In genomic region chr4:149307596-149308490, GRCm38 (mm10) we compare ENCODE assay signal across 8 mouse cellular contexts. TPM values are rescaled to one million over a fixed set of nuclear protein-coding genes. Genes with fewer than 3 reads are reported as not detected.
DNase-seq lines count a peak whose midpoint lies in the region; ATAC-seq and TF ChIP-seq lines count a peak whose summit lies in the region.

Kif1b (minus strand) TSS chr4:149307693.

- H3K9me3 ChIP-seq in G1E (replicated peaks), result no peaks in the 10 kb centered on the region
- no peaks in the 10 kb centered on the region for H3K9me3 ChIP-seq in forebrain, postnatal 0 days (ENCODE audit: low read length)
- no peaks in the 10 kb centered on the region for H3K9me3 ChIP-seq in lung, embryonic 15.5 days

- peak within 1 kb of the TSS; percentile 97 for H3K9ac ChIP-seq in forebrain, postnatal 0 days
- H3K9ac ChIP-seq in lung, embryonic 15.5 days, result peak within 1 kb of the TSS; percentile 88

- H3K27ac ChIP-seq in forebrain, postnatal 0 days (ENCODE audit: low read depth, low read length), result peak within 1 kb of the TSS; percentile 98
- H3K27ac ChIP-seq in lung, embryonic 15.5 days, result peak within 1 kb of the TSS; percentile 94

- peak within 1 kb of the TSS; percentile 54 for H3K4me2 ChIP-seq in forebrain, postnatal 0 days (ENCODE audit: low read depth)
- H3K4me2 ChIP-seq in lung, embryonic 15.5 days, result peak within 1 kb of the TSS; percentile 90

- H3K4me3 ChIP-seq in G1E (ENCODE audit: low read depth, low read length), result peak within 1 kb of the TSS; percentile 85
- H3K4me3 ChIP-seq in forebrain, postnatal 0 days (ENCODE audit: low read depth, low read length), result peak within 1 kb of the TSS; percentile 100
- peak within 1 kb of the TSS; percentile 92 for H3K4me3 ChIP-seq in lung, embryonic 15.5 days

- no peaks in the 10 kb centered on the region for H3K36me3 ChIP-seq in G1E (replicated peaks)
- H3K36me3 ChIP-seq in forebrain, postnatal 0 days (ENCODE audit: insufficient read depth), result no peaks in the 10 kb centered on the region
- no peaks in the 10 kb centered on the region for H3K36me3 ChIP-seq in lung, embryonic 15.5 days

- 3% methylated on average over 79 of the region's 79 CpGs for WGBS in forebrain, postnatal 0 days
- under 1% methylated on average over 79 of the region's 79 CpGs for WGBS in lung, embryonic 15.5 days

- DNase-seq in G1E (ENCODE audit: low spot score), result peak; percentile 97
- DNase-seq in cerebellum, adult 18-20 months, result peak; percentile 97 to 100
- peak; percentile 100 for DNase-seq in forebrain, postnatal 0 days
- DNase-seq in heart, postnatal 4 days, result peak; percentile 100
- peak; percentile 96 to 100 for DNase-seq in layer of hippocampus, adult 8-10 months (ENCODE audit: low spot score in 2 of 2)
- DNase-seq in ovary, adult 18-20 months (ENCODE audit: low spot score), result peak; percentile 92
- peak; percentile 97 for DNase-seq in thymus, postnatal 0 days (ENCODE audit: low spot score)

- H3K27me3 ChIP-seq in G1E (ENCODE audit: insufficient read depth, low read length), result peaks cover 26% of the 10 kb centered on the region
- no peaks in the 10 kb centered on the region for H3K27me3 ChIP-seq in forebrain, postnatal 0 days (ENCODE audit: insufficient read depth, low read length)
- H3K27me3 ChIP-seq in lung, embryonic 15.5 days, result no peaks in the 10 kb centered on the region

- ATAC-seq in G1E (ENCODE audit: extremely low read depth, insufficient number of reproducible peaks, low FRiP score, poor library complexity, severe bottlenecking), result peak; percentile 100
- peak; percentile 95 for ATAC-seq in forebrain, postnatal 0 days
- ATAC-seq in lung, embryonic 15.5 days (ENCODE audit: borderline replicate concordance, extremely low read depth, low FRiP score, low TSS enrichment), result peak; percentile 99

- peaks cover 38% of the 10 kb centered on the region for H3K4me1 ChIP-seq in G1E (ENCODE audit: insufficient read depth, low read depth, low read length)
- peaks cover 18% of the 10 kb centered on the region for H3K4me1 ChIP-seq in forebrain, postnatal 0 days (ENCODE audit: insufficient read depth)
- H3K4me1 ChIP-seq in lung, embryonic 15.5 days, result peaks cover 33% of the 10 kb centered on the region

- peak; percentile 71; the same call in 1 of the 2 replicates for TF ChIP-seq CTCF in G1E (IDR thresholded peaks at IDR 0.05; ENCODE audit: low read depth, low read length)
- TF ChIP-seq CTCF in forebrain, postnatal 0 days (IDR thresholded peaks at IDR 0.05; ENCODE audit: low read depth), result peak; percentile 99

RNA-seq across cellular contexts. Expression of gene Kif1b, which starts in this region (rescaled TPM):
- 34.6 and 43.0 TPM in 2 replicates for total RNA-seq in G1E (2014; fragmentation: Nextera tagmentation)
- 32.7 and 32.9 TPM in 2 replicates for total RNA-seq in G1E (2017)
- 2.6 and 3.6 TPM in 2 replicates for polyA plus RNA-seq in G1E (2012)
- 209 and 270 TPM in 2 replicates for total RNA-seq in forebrain, postnatal 0 days (2014; rRNA removed)
- 139 and 202 TPM in 2 replicates for polyA plus RNA-seq in forebrain, postnatal 0 days (2015; fragmentation: Nextera tagmentation; extraction: Ambion mirVana)
- total RNA-seq in heart, postnatal 4 days (2021), result 100 to 1,000 TPM; 139 to 143 TPM
- 100 to 1,000 TPM; 401 to 453 (median 422) TPM for total RNA-seq in layer of hippocampus, adult 8-10 months (2022)
- 34.4 and 36.5 TPM in 2 replicates for polyA plus RNA-seq in lung, embryonic 15.5 days (2015; fragmentation: Nextera tagmentation; extraction: Ambion mirVana)
- 9.8 and 10.5 TPM in 2 replicates for polyA plus RNA-seq in thymus, postnatal 0 days (2015; fragmentation: Nextera tagmentation; extraction: Ambion mirVana)

Comparison
In these comparisons a context has a peak if more than half of its experiments do, and no peak if none do; other contexts are left out.
1. Peak in every context shown above with its lines: DNase-seq, ATAC-seq, H3K4me3 ChIP-seq and H3K27ac ChIP-seq.